Mouse (Mus musculus) intestine, postnatal 0 days (tissue): Measurements from ENCODE around the gene Sfxn1. TPM values are rescaled to one million over a fixed set of nuclear protein-coding genes. Genes with fewer than 3 reads are reported as not detected.
A peak's percentile ranks its signal among the peaks of the same experiment; 100 is the strongest.

Experiments used
- ATAC-seq: fragments of 200-750 bp; cut with Nextera tagmentation; 2 replicates; pipeline ENCODE4 v1.8.0; 2017; ENCODE audit warnings: mild to moderate bottlenecking, moderate TSS enrichment, moderate library complexity
- H3K27ac ChIP-seq: fragments of 300-500 bp; sonication (generic); 2 replicates; pipeline ENCODE4 v1.5.1; 2014; ENCODE audit warnings: mild to moderate bottlenecking, low read depth, low read length, moderate library complexity
- H3K27me3 ChIP-seq: fragments of 300-500 bp; sonication (generic); replicated peaks from 2 replicates; pipeline ENCODE4 v1.6.1; 2014; ENCODE audit warnings: low read length, mixed read lengths; ENCODE audit not compliant: control insufficient read depth, insufficient read depth
- H3K36me3 ChIP-seq: fragments of 300-500 bp; sonication (generic); 2 replicates; pipeline ENCODE4 v1.6.1; 2014; ENCODE audit warnings: mild to moderate bottlenecking, moderate library complexity; ENCODE audit not compliant: control insufficient read depth, insufficient read depth
- H3K4me1 ChIP-seq: fragments of 300-500 bp; sonication (generic); replicated peaks from 2 replicates; pipeline ENCODE4 v1.6.1; 2014; ENCODE audit warnings: antibody characterized with exemption, low read length, mixed read lengths; ENCODE audit not compliant: control insufficient read depth, insufficient read depth
- H3K4me2 ChIP-seq: fragments of 300-500 bp; sonication (generic); replicated peaks from 2 replicates; pipeline ENCODE4 v1.6.1; 2014; ENCODE audit warnings: low read depth, mild to moderate bottlenecking, moderate library complexity
- H3K4me3 ChIP-seq: fragments of 300-500 bp; sonication (generic); 2 replicates; pipeline ENCODE4 v1.5.1; 2014; ENCODE audit warnings: low read depth, low read length
- H3K9ac ChIP-seq: fragments of 300-500 bp; sonication (generic); 2 replicates; pipeline ENCODE4 v1.6.1; 2014; ENCODE audit warnings: mild to moderate bottlenecking, low read depth, low read length
- H3K9me3 ChIP-seq: fragments of 300-500 bp; sonication (generic); 2 replicates; pipeline ENCODE4 v1.6.1; 2016; ENCODE audit warnings: mixed run types; ENCODE audit not compliant: control insufficient read depth
- CTCF ChIP-seq: sonication (generic); IDR thresholded peaks from 2 replicates; pipeline ENCODE4 v1.5.1; 2016; ENCODE audit warnings: low read depth, mild to moderate bottlenecking, control low read depth, antibody characterized with exemption, moderate library complexity
- WGBS: fragments of 180-500 bp; shearing (Covaris S2); extraction: QIAGEN DNeasy Blood & Tissue Kit; methylation state at CpG from one replicate; pipeline ENCODE4 v1.1.7; 2014; 5-methylcytosine and 5-hydroxymethylcytosine counted together
- polyA plus RNA-seq: library from polyadenylated mRNA; unstranded; fragments of >200 nt; fragmentation: Nextera tagmentation; extraction: Ambion mirVana; gene quantifications from 2 replicates; pipeline ENCODE4 v1.2.1, GENCODE M21; 2015

Gene Sfxn1
- polyA plus RNA-seq, 1 experiment from 2014 or later, result 49.1 TPM

DNA sequence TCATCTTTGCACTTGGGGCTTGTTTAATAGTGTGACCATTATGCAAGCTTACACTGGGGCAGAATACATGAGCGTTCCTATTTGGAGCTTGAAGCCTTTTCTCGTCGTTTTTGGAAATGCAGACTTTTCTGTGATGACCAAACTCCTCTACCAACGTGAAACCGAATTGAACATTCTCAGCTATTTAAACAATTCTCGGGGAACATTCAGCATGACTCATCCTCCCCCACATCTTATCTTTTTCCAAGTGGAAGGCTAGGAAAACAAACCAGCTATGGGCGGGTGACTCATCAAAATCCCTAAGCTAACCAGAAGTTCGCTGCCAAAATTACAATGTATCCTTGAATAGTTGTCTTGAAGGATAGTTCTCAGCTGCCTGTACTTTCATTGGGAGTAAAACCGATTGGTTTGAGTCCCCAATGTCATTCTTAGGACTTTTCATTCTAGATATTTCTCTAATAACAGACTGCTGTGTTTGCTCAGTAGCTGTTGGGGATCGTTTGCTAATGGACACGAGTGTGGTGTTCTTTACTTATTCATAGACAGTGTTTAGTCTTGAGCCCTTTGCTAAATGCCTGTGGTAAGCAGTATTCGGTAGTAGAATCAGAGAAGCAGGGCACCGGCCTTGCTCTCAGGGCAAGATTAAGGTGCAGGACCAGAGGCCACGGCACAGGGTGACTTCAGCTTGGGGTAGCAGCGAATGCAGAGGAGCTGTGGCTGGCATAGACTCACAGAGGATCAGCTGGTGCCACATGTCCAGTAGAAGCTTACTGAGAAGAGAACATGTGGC, 29.6 kb downstream of the Sfxn1 start:
- H3K36me3 ChIP-seq, result peaks cover 48% of the 10 kb centered on the region
- no peak for TF ChIP-seq CTCF
- 59% methylated on average over 15 of the region's 15 CpGs for WGBS
- ATAC-seq, result peak; percentile 19; the same call in 1 of the 2 replicates
- no peak overlapping the region for H3K27ac ChIP-seq
- no peak overlapping the region for H3K4me2 ChIP-seq
- H3K27me3 ChIP-seq, result no peaks in the 10 kb centered on the region
- no peak overlapping the region for H3K4me3 ChIP-seq
- H3K9me3 ChIP-seq, result no peaks in the 10 kb centered on the region
- H3K9ac ChIP-seq, result no peak overlapping the region
- no peaks in the 10 kb centered on the region; the same call in 1 of the 2 replicates for H3K4me1 ChIP-seq

- H3K4me1 ChIP-seq, result no peaks in the 10 kb centered on the region; the same call in 1 of the 2 replicates
- no peaks in the 10 kb centered on the region for H3K27me3 ChIP-seq
- no peaks in the 10 kb centered on the region for H3K9me3 ChIP-seq
- no peak for ATAC-seq
- no peak overlapping the region for H3K27ac ChIP-seq
- TF ChIP-seq CTCF, result no peak
- no peak overlapping the region for H3K4me3 ChIP-seq
- no peak overlapping the region for H3K9ac ChIP-seq
- H3K36me3 ChIP-seq, result peaks cover 48% of the 10 kb centered on the region
- WGBS, result 85% methylated on average over 3 of the region's 3 CpGs
- H3K4me2 ChIP-seq, result no peak overlapping the region
Observed at GRCm38 (mm10) chr13:54102061-54102460, 30.4 kb downstream of the Sfxn1 start.

DNA sequence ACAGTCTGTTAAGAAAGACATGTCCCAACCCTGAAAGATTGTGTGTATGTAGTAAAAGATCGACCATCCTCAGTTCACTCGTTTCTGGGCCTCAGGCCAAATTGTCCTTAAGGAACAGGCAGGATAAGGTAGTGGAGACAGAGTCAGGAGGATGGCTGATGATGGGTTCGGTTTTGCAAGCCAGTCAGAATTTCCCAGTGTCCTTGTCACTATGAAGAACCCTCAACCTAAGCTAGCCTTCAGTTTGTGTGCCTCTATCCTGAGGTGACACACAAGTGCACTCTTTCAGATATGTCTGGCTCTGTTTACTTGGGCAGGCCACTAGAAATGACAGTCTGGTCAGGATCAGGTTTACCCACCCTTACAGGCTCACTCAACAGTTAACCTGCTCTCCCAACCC, 31.6 kb downstream of the Sfxn1 start:
- Histone ChIP-seq H3K4me3 (no peak overlapping the region), H3K4me1 (no peaks in the 10 kb centered on the region; the same call in 1 of the 2 replicates), H3K27me3 (no peaks in the 10 kb centered on the region), H3K9me3 (no peaks in the 10 kb centered on the region), H3K27ac (no peak overlapping the region), H3K9ac (no peak overlapping the region), H3K36me3 (peaks cover 43% of the 10 kb centered on the region), H3K4me2 (no peak overlapping the region)
- TF ChIP-seq CTCF, result no peak
- ATAC-seq, result no peak
- WGBS, result 88% methylated on average over 3 of the region's 3 CpGs

DNA sequence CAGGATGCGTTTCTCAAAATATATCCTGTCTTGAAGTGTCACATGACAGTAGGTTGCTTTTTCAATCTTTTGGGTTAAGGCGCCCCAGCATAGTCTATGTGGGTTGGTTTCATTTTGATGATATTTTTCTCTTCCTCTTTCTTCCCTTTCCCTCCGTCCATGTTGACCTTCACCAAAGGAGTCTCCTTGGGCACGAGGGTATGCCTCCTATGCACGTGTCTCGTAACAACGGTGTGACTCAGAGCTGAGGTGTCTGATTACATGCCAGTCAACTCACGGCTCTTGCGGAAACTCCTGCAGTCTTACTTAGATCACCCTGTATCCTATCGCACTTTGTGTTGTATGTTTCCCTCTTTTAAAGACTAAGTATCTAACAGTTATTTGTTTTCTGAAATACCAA, 32.2 kb downstream of the Sfxn1 start:
- Histone ChIP-seq H3K27me3 (no peaks in the 10 kb centered on the region), H3K27ac (no peak overlapping the region), H3K36me3 (peaks cover 42% of the 10 kb centered on the region), H3K9ac (no peak overlapping the region), H3K4me1 (no peaks in the 10 kb centered on the region; the same call in 1 of the 2 replicates), H3K9me3 (no peaks in the 10 kb centered on the region), H3K4me3 (no peak overlapping the region), H3K4me2 (no peak overlapping the region)
- TF ChIP-seq CTCF, result no peak
- 81% methylated on average over 10 of the region's 10 CpGs for WGBS
- no peak for ATAC-seq

- H3K9ac ChIP-seq, result no peak overlapping the region
- TF ChIP-seq CTCF, result peak; percentile 90
- WGBS, result 57% methylated on average over 11 of the region's 11 CpGs
- no peaks in the 10 kb centered on the region for H3K9me3 ChIP-seq
- no peaks in the 10 kb centered on the region for H3K27me3 ChIP-seq
- H3K4me3 ChIP-seq, result no peak overlapping the region
- no peak for ATAC-seq
- H3K4me1 ChIP-seq, result no peaks in the 10 kb centered on the region
- no peaks in the 10 kb centered on the region for H3K36me3 ChIP-seq
- no peak overlapping the region for H3K27ac ChIP-seq
- H3K4me2 ChIP-seq, result no peak overlapping the region
Observed at GRCm38 (mm10) chr13:54113819-54114550, 42.3 kb downstream of the Sfxn1 start.

GRCm38 (mm10) chr13:54114931-54115330, 43.3 kb downstream of the Sfxn1 start:
- H3K9me3 ChIP-seq, result no peaks in the 10 kb centered on the region
- no peak for TF ChIP-seq CTCF
- H3K4me3 ChIP-seq, result no peak overlapping the region
- no peak overlapping the region for H3K4me2 ChIP-seq
- H3K27me3 ChIP-seq, result no peaks in the 10 kb centered on the region
- WGBS, result 65% methylated on average over 5 of the region's 5 CpGs
- no peak overlapping the region for H3K27ac ChIP-seq
- ATAC-seq, result no peak
- H3K9ac ChIP-seq, result no peak overlapping the region
- no peaks in the 10 kb centered on the region for H3K4me1 ChIP-seq
- H3K36me3 ChIP-seq, result no peaks in the 10 kb centered on the region
